Mouse (Mus musculus): ENCODE measurements at regions not wholly inside any gene's neighbourhood (a gene's known extent, or its start where the extent isn't known, plus 50 kb on each side); places are given as distances from the start of the nearest gene placed in this dataset.

GRCm38 (mm10) chr10:12186918-12187639 lies 682.1 kb downstream of the Utrn start:
- TF ChIP-seq EP300 (optimal IDR thresholded peaks at IDR 0.05) (no peak), CTCF (IDR thresholded peaks at IDR 0.05; ENCODE audit: low read depth) (no peak)

Measured in stomach, postnatal 0 days (tissue).